Mouse (Mus musculus): ENCODE data around the gene Tril. TPM values are rescaled to one million over a fixed set of nuclear protein-coding genes. Genes with fewer than 3 reads are reported as not detected.

The Tril gene
- total RNA-seq, 2 experiments from 2014 or later: 32.2 to 35.7 TPM

DNA sequence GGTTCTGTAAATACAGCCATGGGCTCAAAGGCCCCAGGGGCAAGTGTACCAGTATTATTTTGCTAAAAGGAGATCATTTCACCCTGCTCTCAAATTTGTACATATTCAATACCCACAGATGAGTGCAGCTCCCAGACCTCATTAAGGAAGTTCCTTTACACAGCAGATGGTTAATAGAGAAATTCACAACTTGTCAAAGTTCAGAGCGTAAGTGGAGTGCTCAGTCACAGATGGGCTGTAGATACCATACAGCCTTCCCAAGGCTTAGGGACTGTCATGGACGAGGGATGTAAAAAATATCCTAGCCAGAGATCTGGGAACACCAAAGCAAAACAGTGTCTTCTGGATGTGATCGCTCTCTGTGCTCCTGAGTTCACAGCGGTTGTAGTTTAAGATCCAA is 52.4 kb downstream of the Tril start:
- TF ChIP-seq CTCF (conservative IDR thresholded peaks at IDR 0.05): no peak
- Histone ChIP-seq H3K4me3 (no peak overlapping the region), H3K27ac (no peak overlapping the region)
- DNase-seq (ENCODE audit: low spot score in 2 of 2): no peak

DNA sequence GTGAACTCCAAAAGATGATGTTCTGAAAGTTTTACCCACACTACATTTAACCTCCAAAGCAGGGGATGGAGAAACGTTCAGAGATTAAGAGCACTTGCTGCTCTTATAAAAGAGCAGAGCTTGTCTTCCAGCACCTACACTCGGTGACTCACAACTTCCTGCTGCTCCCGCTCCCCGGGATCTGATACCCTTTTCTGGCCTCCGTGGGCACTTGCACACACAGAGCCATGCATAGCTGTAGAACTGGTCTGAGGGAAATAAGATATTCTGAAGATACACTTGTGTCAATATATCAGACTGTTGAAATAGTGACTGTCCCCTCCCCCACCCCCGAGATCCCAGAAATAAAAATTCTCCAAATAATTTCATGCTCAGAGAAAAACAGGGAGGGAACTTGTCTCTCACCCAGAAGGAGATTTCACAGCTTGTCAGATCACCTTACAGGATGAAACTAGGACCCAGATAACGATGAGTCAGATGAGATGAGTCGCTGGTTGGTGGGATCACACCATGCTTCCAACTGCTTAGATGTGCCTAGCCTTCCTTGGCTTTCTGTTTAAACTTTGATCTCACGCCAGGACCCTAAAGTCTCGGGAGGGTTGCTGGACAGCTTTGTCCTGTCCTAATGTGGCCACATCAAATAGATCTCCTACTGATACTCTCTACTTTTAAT is 54.3 kb downstream of the Tril start:
- TF ChIP-seq CTCF (conservative IDR thresholded peaks at IDR 0.05): no peak
- no peak for DNase-seq (ENCODE audit: low spot score in 2 of 2)
- Histone ChIP-seq H3K27ac (no peak overlapping the region), H3K4me3 (no peak overlapping the region)

DNA sequence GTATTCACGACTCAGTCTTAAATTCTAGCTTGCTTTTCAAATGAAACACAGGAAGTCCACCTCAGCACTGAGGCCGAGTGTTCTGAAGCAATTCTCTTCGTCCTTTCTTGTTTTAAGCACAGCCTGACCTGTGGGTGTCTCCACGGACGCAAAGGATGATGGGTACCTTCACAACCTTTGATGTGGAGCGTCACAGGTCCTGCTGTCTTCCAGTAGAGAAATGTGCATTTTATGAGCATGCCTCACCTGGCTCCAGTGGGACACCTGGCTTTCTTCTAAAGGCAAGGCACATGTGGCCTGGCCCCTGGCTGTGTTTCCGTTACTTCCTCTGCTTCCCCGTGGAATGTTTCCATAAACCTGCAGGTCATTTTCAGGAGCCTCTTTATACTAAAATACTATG is 54.9 kb downstream of the Tril start:
- no peak overlapping the region for H3K4me3 ChIP-seq
- TF ChIP-seq CTCF (conservative IDR thresholded peaks at IDR 0.05): no peak
- no peak for DNase-seq (ENCODE audit: low spot score in 2 of 2)
- H3K27ac ChIP-seq: no peak overlapping the region

Other genes starting within 250 kb of the Tril start
- gene Cpvl, start 157.8 kb upstream of the Tril start, total RNA-seq (2021): not detected
- gene Chn2, start 218.7 kb upstream of the Tril start, total RNA-seq (2021): 10 to 100 TPM; 16.0 to 19.7 TPM

Measured in layer of hippocampus, adult 2 months (tissue).